Mouse (Mus musculus) mature B cell (primary cell): ENCODE results near the gene Gm49396.

Experiments used
- in situ Hi-C: fragments of 300-500 bp; cut with MboI; formaldehyde crosslinking; loops from 2 replicates; pipeline ENCODE4 v1.14.3; 2019

Gene Gm49396

GRCm38 (mm10) chr7:30586455-30587020 lies 23.4 kb downstream of the Gm49396 start:
- in situ Hi-C loops: no loop called here

- in situ Hi-C loops: no loop called here
Measured at GRCm38 (mm10) chr7:30587842-30588667, 24.9 kb downstream of the Gm49396 start.

- in situ Hi-C loops: no loop called here
Measured at GRCm38 (mm10) chr7:30588676-30589434, 25.7 kb downstream of the Gm49396 start, which contains the start of gene Kmt2b. Gene Kmt2b, minus strand, starts transcription at chr7:30588726.

- in situ Hi-C loops: no loop called here
Measured at GRCm38 (mm10) chr7:30589435-30590301, 26.5 kb downstream of the Gm49396 start.

- in situ Hi-C loops: no loop called here
Measured at GRCm38 (mm10) chr7:30590927-30591604, 27.9 kb downstream of the Gm49396 start.

- in situ Hi-C loops: no loop called here
Measured at GRCm38 (mm10) chr7:30591605-30591951, 28.4 kb downstream of the Gm49396 start.

GRCm38 (mm10) chr7:30592772-30593423 lies 29.8 kb downstream of the Gm49396 start:
- in situ Hi-C loops: no loop called here

- in situ Hi-C loops: no loop called here
Measured at GRCm38 (mm10) chr7:30593579-30594509, 30.7 kb downstream of the Gm49396 start.

GRCm38 (mm10) chr7:30594510-30595024 lies 31.4 kb downstream of the Gm49396 start:
- in situ Hi-C loops: no loop called here

- in situ Hi-C loops: no loop called here
Measured at GRCm38 (mm10) chr7:30596093-30596492, 32.9 kb downstream of the Gm49396 start.

- in situ Hi-C loops: no loop called here
Measured at GRCm38 (mm10) chr7:30596811-30597210, 33.7 kb downstream of the Gm49396 start.

- in situ Hi-C loops: no loop called here
Measured at GRCm38 (mm10) chr7:30598786-30599185, 35.6 kb downstream of the Gm49396 start, which contains the start of gene Zbtb32. Gene Zbtb32, minus strand, starts transcription at chr7:30598909.

- in situ Hi-C loops: no loop called here
Measured at GRCm38 (mm10) chr7:30599933-30600353, 36.8 kb downstream of the Gm49396 start.

- in situ Hi-C loops: no loop called here
Measured at GRCm38 (mm10) chr7:30600651-30601050, 37.5 kb downstream of the Gm49396 start.

GRCm38 (mm10) chr7:30602583-30602982 lies 39.4 kb downstream of the Gm49396 start:
- in situ Hi-C loops: no loop called here

GRCm38 (mm10) chr7:30604424-30604823 lies 41.3 kb downstream of the Gm49396 start:
- in situ Hi-C loops: no loop called here

GRCm38 (mm10) chr7:30604944-30605343 lies 41.8 kb downstream of the Gm49396 start:
- in situ Hi-C loops: no loop called here

- in situ Hi-C loops: no loop called here
Measured at GRCm38 (mm10) chr7:30607706-30608309, 44.7 kb downstream of the Gm49396 start.

GRCm38 (mm10) chr7:30608476-30608875 lies 45.3 kb downstream of the Gm49396 start:
- in situ Hi-C loops: no loop called here
